Mouse (Mus musculus): ENCODE measurements around the gene Mecr.

DNA sequence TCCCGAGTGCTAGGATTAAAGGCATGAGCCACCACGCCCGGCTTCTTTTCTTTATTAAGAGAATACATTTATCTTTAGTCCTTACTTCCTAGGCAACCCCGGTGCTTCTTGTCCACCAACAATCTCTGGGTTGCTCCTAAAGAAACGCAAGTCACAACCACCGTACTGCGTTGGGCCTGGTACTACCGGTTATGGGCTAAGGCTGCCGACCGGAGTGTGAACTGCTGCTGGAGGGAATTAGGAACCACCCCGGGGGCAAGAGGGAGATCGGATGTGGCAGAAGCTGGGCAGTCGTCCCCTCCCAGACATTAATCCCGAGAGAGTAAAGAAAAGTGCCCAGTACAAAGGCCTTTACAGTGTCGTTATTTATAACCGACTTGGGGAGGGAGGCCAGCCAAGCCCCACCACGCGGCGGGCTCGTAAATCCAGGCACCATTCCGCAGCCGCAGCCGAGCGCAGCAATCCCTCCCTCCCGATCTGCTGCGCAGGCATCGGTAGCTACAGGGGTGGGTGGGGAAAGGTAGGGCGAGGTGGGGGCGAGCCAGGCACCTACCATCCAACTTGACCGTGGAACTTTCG is 71.7 kb downstream of the Mecr start:
- TF ChIP-seq CTCF (IDR thresholded peaks at IDR 0.05; ENCODE audit: borderline replicate concordance, insufficient read depth, low read length), result no peak
- TF ChIP-seq POLR2A (IDR thresholded peaks at IDR 0.05; ENCODE audit: low read depth, low read length), result peak; percentile 48; the same call in 1 of the 2 replicates
